Mouse (Mus musculus): Measurements from ENCODE around the gene Gstt4. TPM values are rescaled to one million over a fixed set of nuclear protein-coding genes. Genes with fewer than 3 reads are reported as not detected.

Gstt4 gene
- total and polyA plus RNA-seq, 3 experiments, result not detected

DNA sequence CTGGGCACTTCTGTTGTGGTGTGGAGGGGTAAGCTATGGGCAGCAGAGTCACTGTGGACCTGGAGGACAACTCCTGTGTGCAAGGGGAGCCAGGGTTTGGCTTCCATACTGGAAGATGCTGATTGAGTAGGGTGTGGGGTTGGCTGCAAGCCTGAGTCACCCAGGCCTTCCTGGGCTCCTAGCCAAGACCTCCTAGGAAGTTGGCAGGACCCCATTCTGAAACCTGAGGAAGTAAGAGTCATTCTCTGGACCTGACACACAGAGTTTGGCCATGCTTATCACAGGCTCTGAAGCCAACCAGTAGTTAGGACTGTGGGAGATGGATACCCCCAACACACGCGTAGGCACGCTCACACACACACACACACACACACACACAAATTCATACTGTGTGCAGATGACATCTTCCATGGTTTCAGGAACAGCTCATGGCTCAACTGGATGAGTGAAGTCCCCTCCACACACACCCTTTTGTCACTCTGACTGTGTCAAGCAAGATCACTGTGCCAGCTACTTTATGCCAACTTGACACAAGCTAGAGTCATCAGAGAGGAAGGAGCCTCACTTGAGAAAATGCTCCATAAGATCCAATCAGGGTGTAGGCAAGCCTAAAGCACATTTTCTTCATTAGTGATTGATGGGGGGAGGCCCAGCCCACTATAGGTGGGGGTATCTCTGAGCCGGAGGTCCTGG is 5.5 kb upstream of the Gstt4 start (continued):
- TF ChIP-seq NELFE (IDR thresholded peaks at IDR 0.05; ENCODE audit: low read depth, low read length) (peak; percentile 34; the same call in 1 of the 2 replicates), MYC (IDR thresholded peaks at IDR 0.05; ENCODE audit: low read depth, low read length) (0 out of 2 replicates have a peak, but pooled peaks have one; percentile 46), ZNF384 (IDR thresholded peaks at IDR 0.05; ENCODE audit: low read depth, low read length) (no peak)

- peak; percentile 30 for DNase-seq (ENCODE audit: low read depth, low spot score)
- H3K27me3 ChIP-seq (ENCODE audit: control insufficient read depth in 1 of 2, insufficient read depth in 2 of 2, low read length in 2 of 2), result peaks cover 2 to 4% of the 10 kb centered on the region in 2 experiments
- H3K36me3 ChIP-seq (ENCODE audit: control insufficient read depth in 1 of 2, insufficient read depth in 2 of 2, low read length in 2 of 2), result peaks cover 0 to 30% of the 10 kb centered on the region in 2 experiments; a peak in 2 of 4 replicates
- TF ChIP-seq POLR2AphosphoS2 (IDR thresholded peaks at IDR 0.05; ENCODE audit: low read length) (no peak), ETS1 (IDR thresholded peaks at IDR 0.05; ENCODE audit: low read depth, low read length) (peak; percentile 12; the same call in 1 of the 2 replicates), TAL1 (IDR thresholded peaks at IDR 0.05; ENCODE audit: low read length) (peak; percentile 58)
- H3K9ac ChIP-seq (ENCODE audit: control insufficient read depth, low read depth, low read length, poor library complexity, severe bottlenecking), result no peak overlapping the region
- H3K27ac ChIP-seq (ENCODE audit: control insufficient read depth, low read depth, low read length), result peak overlapping the region; percentile 6
- no peaks in the 10 kb centered on the region for H3K9me3 ChIP-seq (replicated peaks; ENCODE audit: insufficient read depth, low read length)
- H3K4me1 ChIP-seq (ENCODE audit: control insufficient read depth in 1 of 2, insufficient read depth in 2 of 2, low read length in 2 of 2), result peaks cover 3 to 38% of the 10 kb centered on the region in 2 experiments
- H3K79me2 ChIP-seq (ENCODE audit: control insufficient read depth, insufficient read depth, low read length, poor library complexity), result no peaks in the 10 kb centered on the region
- no peak overlapping the region for H3K4me3 ChIP-seq (ENCODE audit: control insufficient read depth in 1 of 2, insufficient read depth in 1 of 2, low read depth in 2 of 2, low read length in 2 of 2)
Measured at GRCm38 (mm10) chr10:75824530-75824929, 2.2 kb upstream of the Gstt4 start.

- TF ChIP-seq RAD21 (IDR thresholded peaks at IDR 0.05; ENCODE audit: low read depth, low read length) (no peak), MAX (IDR thresholded peaks at IDR 0.05; ENCODE audit: low read length) (peak; percentile 56), CTCF (IDR thresholded peaks at IDR 0.05 in 2 of 3, conservative IDR thresholded peaks at IDR 0.05 in 1 of 3; ENCODE audit: control insufficient read depth in 1 of 3, insufficient read depth in 1 of 3, low read depth in 2 of 3, low read length in 3 of 3, poor library complexity in 1 of 3, severe bottlenecking in 1 of 3) (no peak), MYC (IDR thresholded peaks at IDR 0.05; ENCODE audit: low read depth, low read length) (peak; percentile 85)
- peaks cover 3 to 33% of the 10 kb centered on the region in 2 experiments for H3K4me1 ChIP-seq (ENCODE audit: control insufficient read depth in 1 of 2, insufficient read depth in 2 of 2, low read length in 2 of 2)
- no peak for DNase-seq (ENCODE audit: low read depth, low spot score)
- H3K36me3 ChIP-seq (ENCODE audit: control insufficient read depth in 1 of 2, insufficient read depth in 2 of 2, low read length in 2 of 2), result peaks cover 0 to 24% of the 10 kb centered on the region in 2 experiments; a peak in 2 of 4 replicates
- no peak overlapping the region for H3K9ac ChIP-seq (ENCODE audit: control insufficient read depth, low read depth, low read length, poor library complexity, severe bottlenecking)
- H3K79me2 ChIP-seq (ENCODE audit: control insufficient read depth, insufficient read depth, low read length, poor library complexity), result no peaks in the 10 kb centered on the region
- H3K9me3 ChIP-seq (replicated peaks; ENCODE audit: insufficient read depth, low read length), result no peaks in the 10 kb centered on the region
- H3K27me3 ChIP-seq (ENCODE audit: control insufficient read depth in 1 of 2, insufficient read depth in 2 of 2, low read length in 2 of 2), result peaks cover 4 to 5% of the 10 kb centered on the region in 2 experiments
- H3K27ac ChIP-seq (ENCODE audit: control insufficient read depth, low read depth, low read length), result peak overlapping the region; percentile 47
- no peak overlapping the region for H3K4me3 ChIP-seq (ENCODE audit: control insufficient read depth in 1 of 2, insufficient read depth in 1 of 2, low read depth in 2 of 2, low read length in 2 of 2)
Measured at GRCm38 (mm10) chr10:75823782-75824181, 1.4 kb upstream of the Gstt4 start.

DNA sequence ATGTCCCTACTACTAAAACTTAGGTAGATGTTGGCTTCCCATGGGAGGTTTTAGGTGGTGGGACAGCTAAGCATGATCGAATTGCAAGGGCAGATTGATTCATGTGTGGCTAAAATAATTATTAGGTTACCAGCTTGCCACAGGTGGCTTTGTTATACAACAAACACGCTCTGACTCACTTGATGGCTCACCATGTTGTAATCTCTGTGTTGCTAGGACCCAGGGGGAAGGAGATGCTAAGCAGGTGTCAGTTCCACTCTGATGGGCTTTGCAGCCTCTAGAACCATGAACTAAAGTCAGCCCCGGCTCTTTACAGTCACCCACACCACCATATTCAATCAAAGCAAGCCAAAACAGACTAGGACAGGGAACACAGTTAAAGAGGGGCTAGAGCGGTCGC is 2.5 kb downstream of the Gstt4 start:
- H3K9me3 ChIP-seq (replicated peaks; ENCODE audit: insufficient read depth, low read length), result no peaks in the 10 kb centered on the region
- no peak for TF ChIP-seq GATA1 (IDR thresholded peaks at IDR 0.05; ENCODE audit: low read depth, low read length)
- H3K79me2 ChIP-seq (ENCODE audit: control insufficient read depth, insufficient read depth, low read length, poor library complexity), result no peaks in the 10 kb centered on the region
- no peak for DNase-seq (ENCODE audit: low read depth, low spot score)
- H3K4me3 ChIP-seq (ENCODE audit: control insufficient read depth in 1 of 2, insufficient read depth in 1 of 2, low read depth in 2 of 2, low read length in 2 of 2), result no peak overlapping the region
- H3K27ac ChIP-seq (ENCODE audit: control insufficient read depth, low read depth, low read length), result no peak overlapping the region
- no peak overlapping the region for H3K9ac ChIP-seq (ENCODE audit: control insufficient read depth, low read depth, low read length, poor library complexity, severe bottlenecking)
- peaks cover 4 to 7% of the 10 kb centered on the region in 2 experiments for H3K27me3 ChIP-seq (ENCODE audit: control insufficient read depth in 1 of 2, insufficient read depth in 2 of 2, low read length in 2 of 2)
- H3K4me1 ChIP-seq (ENCODE audit: control insufficient read depth in 1 of 2, insufficient read depth in 2 of 2, low read length in 2 of 2), result peaks cover 0 to 6% of the 10 kb centered on the region in 2 experiments; a peak in 2 of 4 replicates
- peaks cover 0 to 7% of the 10 kb centered on the region in 2 experiments; a peak in 2 of 4 replicates for H3K36me3 ChIP-seq (ENCODE audit: control insufficient read depth in 1 of 2, insufficient read depth in 2 of 2, low read length in 2 of 2)
